Mouse (Mus musculus) liver, embryonic 14.5 days (tissue): Measurements from ENCODE around the gene Smarca4. TPM values are rescaled to one million over a fixed set of nuclear protein-coding genes. Genes with fewer than 3 reads are reported as not detected.

Experiments
- ATAC-seq: fragments of 200-750 bp; cut with Nextera tagmentation; 2 replicates; pipeline ENCODE4 v1.8.0; 2017; ENCODE audit warnings: moderate number of reproducible peaks, mild to moderate bottlenecking, moderate library complexity; ENCODE audit not compliant: insufficient read depth
- DNase-seq, 3 experiments: peaks; one replicate each; pipeline ENCODE4 v3.0.0-alpha.2; 2012 to 2013; ENCODE audit warnings: low read depth in 3 of 3, low spot score in 3 of 3
- H3K27ac ChIP-seq: fragments of 300-500 bp; sonication (generic); 2 replicates; pipeline ENCODE4 v1.5.1; 2014; ENCODE audit warnings: moderate library complexity, mild to moderate bottlenecking, control low read depth, inconsistent platforms
- H3K27me3 ChIP-seq: fragments of 300-500 bp; sonication (generic); 2 replicates; pipeline ENCODE4 v1.6.1; 2014; ENCODE audit warnings: mild to moderate bottlenecking, low read length, moderate library complexity; ENCODE audit not compliant: control insufficient read depth, insufficient read depth
- H3K36me3 ChIP-seq: fragments of 300-500 bp; sonication (generic); replicated peaks from 2 replicates; pipeline ENCODE4 v1.6.1; 2014; ENCODE audit warnings: low read depth; ENCODE audit not compliant: control insufficient read depth, insufficient read depth
- H3K4me1 ChIP-seq, 2 experiments: fragments of 200-500 bp in 1 of 2; fragments of 300-500 bp in 1 of 2; sonication (generic) in 1 of 2; replicated peaks; 2 replicates each; pipeline ENCODE4 v1.6.1; 2012 to 2014; ENCODE audit warnings: antibody characterized with exemption in 1 of 2, inconsistent platforms in 1 of 2, low read length in 1 of 2; ENCODE audit not compliant: control insufficient read depth in 2 of 2, insufficient read depth in 2 of 2
- H3K4me2 ChIP-seq: fragments of 300-500 bp; sonication (generic); 2 replicates; pipeline ENCODE4 v1.6.1; 2014; ENCODE audit warnings: low read depth, mild to moderate bottlenecking, control low read depth, moderate library complexity
- H3K4me3 ChIP-seq, 2 experiments: fragments of 200-500 bp in 1 of 2; fragments of 300-500 bp in 1 of 2; sonication (generic) in 1 of 2; 2 replicates each; pipeline ENCODE4 v1.5.1; 2012 to 2014; ENCODE audit warnings: low read depth in 2 of 2, low read length in 2 of 2, mild to moderate bottlenecking in 2 of 2, control low read depth in 1 of 2, inconsistent platforms in 1 of 2, moderate library complexity in 1 of 2; ENCODE audit not compliant: insufficient read depth in 1 of 2
- H3K9ac ChIP-seq: fragments of 300-500 bp; sonication (generic); replicated peaks from 2 replicates; pipeline ENCODE4 v1.6.1; 2014; ENCODE audit warnings: mild to moderate bottlenecking, control low read depth, moderate library complexity
- H3K9me3 ChIP-seq: fragments of 300-500 bp; sonication (generic); 2 replicates; pipeline ENCODE4 v1.6.1; 2016; ENCODE audit warnings: low read length, mixed read lengths; ENCODE audit not compliant: control insufficient read depth
- CTCF ChIP-seq: IDR thresholded peaks from 2 replicates; pipeline ENCODE4 v1.5.1; 2016; ENCODE audit warnings: antibody characterized with exemption, low read depth, control low read depth
- EP300 ChIP-seq: IDR thresholded peaks from 2 replicates; pipeline ENCODE4 v1.6.1; 2016; ENCODE audit warnings: antibody characterized with exemption, low read depth
- WGBS: fragments of 180-500 bp; shearing (Covaris S2); extraction: QIAGEN DNeasy Blood & Tissue Kit; methylation state at CpG from one replicate; pipeline ENCODE4 v1.1.7; 2014; ENCODE audit not compliant: insufficient replicate concordance; 5-methylcytosine and 5-hydroxymethylcytosine counted together
- polyA plus RNA-seq, 2 experiments: library from polyadenylated mRNA; depleted of rRNA in 1 of 2; stranded (reverse) in 1 of 2; unstranded in 1 of 2; fragments of >200 nt; fragmentation: Nextera tagmentation in 1 of 2; extraction: Ambion mirVana in 1 of 2; gene quantifications; 2 replicates each; pipeline versions ENCODE4 v1.2.1 to v1.2.3; 2012 to 2014

Smarca4 gene
- polyA plus RNA-seq, 2 experiments = 17.7 to 20.6 TPM

- no peaks in the 10 kb centered on the region for H3K27me3 ChIP-seq
- H3K9ac ChIP-seq = no peak overlapping the region
- no peak overlapping the region for H3K4me3 ChIP-seq
- no peaks in the 10 kb centered on the region for H3K9me3 ChIP-seq
- ATAC-seq (no peak), DNase-seq (no peak)
- no peaks in the 10 kb centered on the region for H3K36me3 ChIP-seq
- peaks cover 0 to 5% of the 10 kb centered on the region in 2 experiments; a peak in 2 of 4 replicates for H3K4me1 ChIP-seq
- no peak overlapping the region for H3K4me2 ChIP-seq
- no peak overlapping the region for H3K27ac ChIP-seq
- 76% methylated on average over 5 of the region's 5 CpGs for WGBS
- TF ChIP-seq EP300 (no peak), CTCF (no peak)
Observed at GRCm38 (mm10) chr9:21605865-21606264, 10.1 kb upstream of the Smarca4 start.

DNA sequence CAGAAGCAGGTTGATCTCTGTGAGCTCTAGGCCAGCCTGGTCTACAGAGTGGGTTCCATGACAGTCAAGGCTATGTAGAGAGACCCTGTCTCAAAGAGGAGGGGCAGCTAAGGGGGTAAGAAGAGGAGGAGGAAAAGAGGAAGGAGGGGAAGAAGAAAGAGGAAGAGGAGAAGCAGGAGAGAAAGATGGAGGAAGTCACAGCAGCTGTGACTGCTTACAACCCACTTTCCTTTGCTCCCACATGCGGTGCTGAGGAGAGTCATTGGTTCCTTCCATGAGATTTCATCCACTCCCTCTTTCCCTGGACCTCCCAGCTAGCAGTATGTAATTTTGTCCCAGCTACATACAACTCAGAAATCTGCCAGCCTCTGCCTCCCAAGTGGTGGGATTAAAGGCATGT is 9.3 kb upstream of the Smarca4 start:
- ATAC-seq (no peak), DNase-seq (no peak)
- WGBS = 35% methylated on average over 1 of the region's 1 CpGs
- H3K36me3 ChIP-seq = no peaks in the 10 kb centered on the region
- H3K4me3 ChIP-seq = no peak overlapping the region
- H3K4me1 ChIP-seq = peaks cover 0 to 3% of the 10 kb centered on the region in 2 experiments; a peak in 1 of 4 replicates
- H3K9ac ChIP-seq = no peak overlapping the region
- no peaks in the 10 kb centered on the region for H3K9me3 ChIP-seq
- H3K27me3 ChIP-seq = no peaks in the 10 kb centered on the region
- no peak overlapping the region for H3K4me2 ChIP-seq
- H3K27ac ChIP-seq = no peak overlapping the region
- TF ChIP-seq EP300 = no peak
- TF ChIP-seq CTCF = no peak

DNA sequence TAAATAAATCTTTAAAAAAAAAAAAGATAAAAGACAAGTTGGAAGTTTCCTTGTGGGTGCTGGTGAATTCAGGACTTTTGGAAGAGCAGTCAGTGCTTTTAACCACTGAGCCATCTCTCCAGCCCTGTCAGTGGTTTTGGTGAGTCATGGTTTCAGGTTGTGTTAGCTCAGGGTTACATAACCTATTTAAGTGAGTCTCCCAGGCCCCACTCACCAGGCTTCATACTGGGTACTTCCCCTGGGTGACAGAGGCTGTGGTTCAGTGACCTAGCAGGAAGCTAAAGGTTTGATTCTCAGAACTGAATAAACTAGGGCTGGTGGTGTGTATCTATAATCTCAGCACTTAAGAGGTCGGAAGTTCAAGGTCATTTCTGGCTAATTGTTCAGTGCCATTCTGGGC is 6.1 kb upstream of the Smarca4 start:
- no peak overlapping the region for H3K4me2 ChIP-seq
- H3K4me3 ChIP-seq = no peak overlapping the region
- H3K27ac ChIP-seq = no peak overlapping the region
- TF ChIP-seq EP300 (no peak), CTCF (no peak)
- H3K9ac ChIP-seq = no peak overlapping the region
- ATAC-seq = no peak
- H3K4me1 ChIP-seq = peaks cover under 1 to 6% of the 10 kb centered on the region in 2 experiments; a peak in 2 of 4 replicates
- peak in 1 of 3 experiments; percentile 41 for DNase-seq
- H3K27me3 ChIP-seq = no peaks in the 10 kb centered on the region
- H3K9me3 ChIP-seq = no peaks in the 10 kb centered on the region
- 59% methylated on average over 1 of the region's 1 CpGs for WGBS
- no peaks in the 10 kb centered on the region for H3K36me3 ChIP-seq

GRCm38 (mm10) chr9:21614864-21615616 is 929 bp upstream of the Smarca4 start:
- 55% methylated on average over 15 of the region's 15 CpGs for WGBS
- H3K27me3 ChIP-seq = no peaks in the 10 kb centered on the region
- H3K9ac ChIP-seq = peak overlapping the region; percentile 73
- peak overlapping the region; percentile 93 for H3K4me3 ChIP-seq
- H3K27ac ChIP-seq = peak overlapping the region; percentile 83
- H3K36me3 ChIP-seq = no peaks in the 10 kb centered on the region
- H3K4me2 ChIP-seq = peak overlapping the region; percentile 90
- H3K4me1 ChIP-seq = peaks cover 5 to 13% of the 10 kb centered on the region in 2 experiments; a peak in 3 of 4 replicates
- no peaks in the 10 kb centered on the region for H3K9me3 ChIP-seq
- ATAC-seq = no peak
- DNase-seq = no peak
- TF ChIP-seq EP300 (no peak), CTCF (no peak)

GRCm38 (mm10) chr9:21616232-21616781 is 338 bp downstream of the Smarca4 start:
- TF ChIP-seq CTCF (no peak), EP300 (no peak)
- Histone ChIP-seq H3K4me3 (peak overlapping the region; percentile 93), H3K27me3 (no peaks in the 10 kb centered on the region), H3K27ac (peak overlapping the region; percentile 70), H3K4me2 (peak overlapping the region; percentile 90), H3K9ac (peak overlapping the region; percentile 94), H3K9me3 (no peaks in the 10 kb centered on the region), H3K4me1 (peaks cover 5 to 12% of the 10 kb centered on the region in 2 experiments; a peak in 3 of 4 replicates), H3K36me3 (no peaks in the 10 kb centered on the region)
- DNase-seq (peak in 2 of 3 experiments; percentile 44 to 56), ATAC-seq (peak; percentile 71)
- WGBS = under 1% methylated on average over 57 of the region's 57 CpGs
